Mouse (Mus musculus) Patski (cell line): Measurements from ENCODE around the gene Capg. TPM values are rescaled to one million over a fixed set of nuclear protein-coding genes. Genes with fewer than 3 reads are reported as not detected.
"Not testable (repeated sequence)": the region's sequence is repeated elsewhere in the genome, so short reads cannot be mapped to it uniquely, and the experiment has no call there.

Source experiments
- ATAC-seq: fragments of 100-300 bp; one replicate; pipeline ENCODE4 v1.8.0; 2021
- CTCF ChIA-PET: fragments of 350-600 bp; sonication (Branson Sonifier 250); formaldehyde crosslinking; loops from one replicate; lab custom pipeline; 2022; ENCODE audit warnings: inconsistent platforms; lab: Charles Lee
- POLR2A ChIA-PET: fragments of 350-600 bp; sonication (Branson Sonifier 250); formaldehyde crosslinking; loops from one replicate; lab custom pipeline; 2022; ENCODE audit warnings: antibody characterized with exemption, inconsistent platforms; lab: Charles Lee
- DNase-seq: peaks from one replicate; pipeline ENCODE4 v3.0.0-alpha.2; 2011; ENCODE audit warnings: low read depth, low spot score
- H3K27me3 ChIP-seq: fragments of 371-371 bp; one replicate; pipeline ENCODE4 v1.5.1; 2021
- CTCF ChIP-seq: fragments of 100-300 bp; IDR thresholded peaks from one replicate; pipeline ENCODE4 v1.5.1; 2021
- in situ Hi-C: fragments of 300-500 bp; cut with MboI; formaldehyde crosslinking; loops from 3 replicates; pipeline ENCODE4 v1.11.1; 2018; ENCODE audit warnings: low pct_unique_long_range_greater_than_20kb, mixed read lengths
- polyA plus RNA-seq: library from polyadenylated mRNA; unstranded; gene quantifications from one replicate; pipeline ENCODE4 v1.2.3, GENCODE M21; 2021

Gene Capg
- polyA plus RNA-seq, 1 experiment from 2014 or later: 230 TPM

DNA sequence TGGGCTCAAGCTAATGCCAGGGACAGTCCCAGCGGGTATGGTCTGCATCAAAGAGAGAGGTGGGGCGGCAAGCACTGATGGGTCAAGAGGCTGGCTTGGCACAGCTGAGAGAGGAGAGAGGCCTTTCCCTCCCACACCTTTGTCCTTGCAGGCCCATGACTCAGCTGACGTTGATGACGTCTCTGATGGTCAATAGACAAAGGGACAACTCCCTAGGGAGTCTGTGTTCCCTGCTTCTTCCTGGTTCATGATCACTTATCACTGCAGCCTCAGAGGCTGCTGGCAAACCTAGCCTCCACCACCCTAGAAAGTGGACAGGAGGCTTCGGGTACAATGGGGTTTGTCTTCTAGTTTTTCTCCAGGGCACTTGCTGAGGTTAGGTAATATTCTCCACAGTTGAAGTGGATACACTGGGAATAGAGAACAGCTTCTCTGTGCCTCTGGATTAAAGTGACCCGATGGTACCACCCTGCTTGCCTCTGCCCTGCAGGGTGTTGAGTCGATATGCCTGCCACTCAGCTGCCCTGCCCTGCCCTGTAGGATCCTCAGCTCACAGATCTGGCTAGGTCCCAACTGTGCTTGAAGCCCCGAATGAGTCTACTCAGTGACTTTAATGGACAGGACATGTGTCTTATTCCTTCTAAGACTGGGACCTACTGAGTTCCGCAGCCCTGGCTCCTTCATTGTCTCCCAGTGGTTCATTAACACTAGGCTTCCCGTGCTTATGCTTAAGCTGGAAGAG is 15.6 kb upstream of the Capg start:
- no peaks in the 10 kb centered on the region for H3K27me3 ChIP-seq
- CTCF ChIA-PET: interaction anchor here (1.1 to 1.4 kb wide), 2 partner anchors 14 to 58 kb away, joined by 3 read pairs; no protein-coding TSS in a partner anchor
- ATAC-seq: no peak
- TF ChIP-seq CTCF: no peak
- DNase-seq: no peak
- POLR2A ChIA-PET: interaction anchor here (1.1 kb wide), 1 partner anchor 98 kb away, joined by 3 read pairs; no protein-coding TSS in a partner anchor
- in situ Hi-C loops: no loop called here

DNA sequence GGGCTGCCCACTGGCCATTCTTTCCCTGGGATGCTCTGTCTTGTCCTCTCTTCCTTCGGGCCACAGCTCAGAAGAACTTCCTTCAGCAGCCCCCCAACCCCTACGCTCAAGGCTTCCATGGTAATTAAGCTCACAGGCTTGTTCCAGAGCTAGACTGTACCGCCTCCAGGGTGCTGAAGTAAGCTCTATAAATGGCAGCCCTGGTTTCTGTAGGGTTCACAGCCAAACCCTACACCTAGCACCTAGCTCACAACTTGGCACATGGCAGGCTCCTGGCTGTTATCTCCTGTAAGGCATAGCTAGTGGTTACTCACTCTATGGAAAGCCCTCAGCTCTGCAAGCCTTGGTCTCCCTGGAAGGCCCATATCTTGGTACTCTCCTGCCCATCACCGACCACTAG is 11.6 kb upstream of the Capg start:
- TF ChIP-seq CTCF: no peak
- ATAC-seq: no peak
- POLR2A ChIA-PET: interaction anchor here (1.0 kb wide), 1 partner anchor 101 kb away, joined by 4 read pairs; no protein-coding TSS in a partner anchor
- CTCF ChIA-PET: interaction anchor here (1.2 to 3.8 kb wide), 2 partner anchors 78 to 102 kb away, joined by 3 to 54 read pairs; no protein-coding TSS in a partner anchor
- in situ Hi-C loops: no loop called here
- no peaks in the 10 kb centered on the region for H3K27me3 ChIP-seq
- DNase-seq: no peak

DNA sequence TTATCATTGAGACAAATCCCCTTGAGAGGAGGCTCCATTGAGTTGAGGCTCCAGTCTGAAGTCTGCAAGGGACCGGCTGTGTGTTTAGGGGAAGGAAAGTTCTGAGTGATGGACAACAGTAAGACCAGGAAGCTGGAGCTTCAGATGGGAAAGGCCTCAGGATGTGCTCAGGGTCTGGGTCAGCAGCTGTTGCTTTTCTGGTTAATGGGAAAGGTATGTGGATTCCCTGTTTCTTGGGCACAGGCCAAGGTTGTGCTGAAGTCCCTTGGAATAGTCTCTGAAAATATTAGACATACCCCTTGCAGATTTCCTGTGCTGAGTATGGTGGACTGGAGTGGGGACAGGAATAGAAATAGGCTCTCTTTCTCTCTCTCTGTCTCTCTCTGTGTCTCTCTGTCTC is 10.6 kb upstream of the Capg start:
- ChIA-PET POLR2A (interaction anchor here (0.7 to 1.7 kb wide), 3 partner anchors 102 to 108 kb away, joined by 3 to 8 read pairs (median 5); no protein-coding TSS in a partner anchor), CTCF (interaction anchor here (1.0 to 3.8 kb wide), 6 partner anchors 28 to 103 kb away, joined by 3 to 54 read pairs (median 6); partner anchors contain the start of gene Mat2a)
- H3K27me3 ChIP-seq, in situ Hi-C loops, DNase-seq, ATAC-seq: not testable (repeated sequence)

DNA sequence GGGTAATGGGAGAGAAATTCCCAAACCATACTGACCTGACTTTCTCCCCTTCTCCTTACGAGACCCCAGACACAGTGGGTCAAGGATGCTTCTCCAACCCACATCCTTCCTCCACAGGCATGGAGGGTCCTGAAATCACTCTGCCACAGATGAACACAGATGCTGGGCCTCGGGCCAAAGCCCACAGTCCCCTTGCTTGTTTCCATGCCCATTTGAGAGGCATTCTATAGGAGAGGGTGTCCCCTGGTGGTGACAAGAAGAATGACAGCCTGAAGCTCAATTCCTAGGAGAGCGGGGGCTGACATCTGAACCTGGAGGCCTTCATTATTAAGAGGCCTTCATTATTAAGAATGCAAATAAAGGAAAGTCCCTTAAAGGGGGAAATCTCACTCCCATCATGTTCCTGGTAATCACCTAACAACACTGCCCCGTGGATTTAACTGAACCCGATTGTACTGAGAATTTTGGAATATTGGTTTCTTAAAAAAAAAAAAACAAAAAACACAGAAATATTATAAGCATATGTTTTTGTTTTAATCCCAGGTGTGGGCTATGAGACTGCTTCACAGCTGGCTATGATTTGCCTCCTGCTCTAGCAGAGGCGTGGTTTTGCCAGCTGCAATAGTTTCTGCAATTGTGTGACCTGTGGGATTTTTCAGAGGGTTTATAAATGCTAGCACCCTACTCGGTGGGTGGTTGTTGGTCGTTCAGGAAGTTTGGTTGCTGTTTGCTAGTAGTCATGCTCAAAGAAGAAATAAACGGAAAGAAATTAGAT is 10.0 kb upstream of the Capg start:
- no peaks in the 10 kb centered on the region for H3K27me3 ChIP-seq
- DNase-seq (no peak), ATAC-seq (no peak)
- in situ Hi-C loops: no loop called here
- CTCF ChIA-PET: interaction anchor here (1.0 to 3.8 kb wide), 15 partner anchors 28 to 189 kb away, joined by 3 to 54 read pairs (median 4); partner anchors contain the start of genes Mat2a and Usp39
- POLR2A ChIA-PET: interaction anchor here (0.9 to 1.7 kb wide), 3 partner anchors 103 to 116 kb away, joined by 3 to 8 read pairs (median 5); no protein-coding TSS in a partner anchor
- peak; percentile 96 for TF ChIP-seq CTCF

DNA sequence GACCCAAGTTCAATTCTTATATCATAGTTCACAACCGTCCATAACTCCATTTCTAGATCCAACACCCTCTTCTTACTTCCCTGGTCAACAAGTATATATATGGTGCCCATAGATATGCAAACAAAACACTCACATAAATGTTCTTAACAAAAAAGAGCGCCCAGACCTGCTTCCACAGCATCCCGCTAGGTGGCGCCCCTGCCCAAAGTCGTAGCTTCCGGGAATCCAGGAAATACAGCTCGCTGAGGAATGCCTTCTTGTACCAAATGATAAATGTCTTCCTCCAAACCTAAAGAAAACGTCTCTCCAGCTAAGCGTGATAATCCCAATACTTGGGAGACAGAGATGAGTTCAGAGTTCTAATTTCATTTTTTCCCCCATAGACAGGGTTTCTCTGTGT is 9.0 kb upstream of the Capg start:
- CTCF ChIA-PET: interaction anchor here (0.7 to 3.8 kb wide), 16 partner anchors 14 to 190 kb away, joined by 3 to 54 read pairs (median 4); partner anchors contain the start of gene Usp39
- in situ Hi-C loops: loop anchor here (5.0 kb wide), 2 partner anchors 37 to 108 kb away; no protein-coding TSS in a partner anchor
- POLR2A ChIA-PET: interaction anchor here (1.7 kb wide), 1 partner anchor 103 kb away, joined by 5 read pairs; no protein-coding TSS in a partner anchor
- ATAC-seq (no peak), DNase-seq (no peak)
- no peaks in the 10 kb centered on the region for H3K27me3 ChIP-seq
- peak; percentile 98 for TF ChIP-seq CTCF

DNA sequence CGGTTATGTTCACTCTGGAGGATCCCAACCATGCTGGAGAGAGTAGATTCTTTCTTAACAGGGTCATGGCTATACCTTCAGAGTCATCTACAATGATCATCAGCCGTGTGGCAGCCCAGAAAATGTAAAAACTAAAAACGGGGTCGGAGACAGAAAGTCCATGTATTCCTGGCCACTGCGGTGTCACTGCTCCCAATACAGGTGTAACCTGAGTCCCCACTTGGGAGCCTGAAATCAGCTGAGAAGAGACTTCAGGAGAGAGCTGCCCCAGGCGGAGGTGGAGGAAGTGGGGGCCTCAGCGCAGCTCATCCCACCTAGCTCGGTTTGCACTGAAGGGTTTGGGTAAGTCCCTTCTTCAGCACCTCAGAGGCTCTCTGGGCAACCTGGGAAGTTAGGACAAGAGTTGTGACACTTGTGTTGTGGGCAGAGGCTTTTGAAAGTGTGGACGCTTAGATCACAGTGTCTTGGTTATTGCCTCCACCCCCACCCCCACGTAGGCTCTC is 6.1 kb upstream of the Capg start:
- ATAC-seq: no peak

DNA sequence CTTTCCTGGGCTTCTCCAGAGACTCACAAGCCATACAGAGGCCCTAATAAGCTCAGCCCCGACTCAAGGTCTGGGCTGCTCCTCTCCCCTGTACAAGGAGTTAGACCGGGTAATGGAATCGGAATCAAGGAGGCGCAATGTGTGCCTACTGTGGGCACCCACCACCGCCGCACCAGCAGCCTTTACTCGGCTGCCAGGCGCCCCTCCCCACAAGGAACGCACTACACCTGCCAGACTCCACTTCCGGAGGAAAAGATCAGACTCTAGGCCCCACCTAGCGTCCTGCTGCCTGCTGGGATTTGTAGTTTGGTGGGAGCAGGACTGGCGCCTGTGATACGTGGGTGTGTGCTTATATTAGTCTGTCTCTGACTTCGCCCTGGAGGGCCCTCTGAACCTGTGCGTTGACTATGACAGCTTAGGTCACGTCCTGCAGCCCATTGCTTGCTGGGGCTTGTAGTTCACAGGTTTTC is 5.6 kb upstream of the Capg start:
- ChIA-PET POLR2A (no interaction called here), CTCF (interaction anchor here (1.2 kb wide), 1 partner anchor 24 kb away, joined by 3 read pairs; no protein-coding TSS in a partner anchor)
- in situ Hi-C loops: loop anchor here (5.0 kb wide), 2 partner anchors 34 to 111 kb away; no protein-coding TSS in a partner anchor
- ATAC-seq (peak; percentile 86), DNase-seq (no peak)
- H3K27me3 ChIP-seq: no peaks in the 10 kb centered on the region
- no peak for TF ChIP-seq CTCF

More for the DNA sequence above, 6.1 kb upstream of the Capg start:
- TF ChIP-seq CTCF: no peak
- CTCF ChIA-PET: interaction anchor here (1.2 kb wide), 1 partner anchor 25 kb away, joined by 3 read pairs; no protein-coding TSS in a partner anchor
- H3K27me3 ChIP-seq: no peaks in the 10 kb centered on the region
- no peak for DNase-seq
- POLR2A ChIA-PET: no interaction called here
- in situ Hi-C loops: loop anchor here (5.0 kb wide), 2 partner anchors 34 to 111 kb away; no protein-coding TSS in a partner anchor

DNA sequence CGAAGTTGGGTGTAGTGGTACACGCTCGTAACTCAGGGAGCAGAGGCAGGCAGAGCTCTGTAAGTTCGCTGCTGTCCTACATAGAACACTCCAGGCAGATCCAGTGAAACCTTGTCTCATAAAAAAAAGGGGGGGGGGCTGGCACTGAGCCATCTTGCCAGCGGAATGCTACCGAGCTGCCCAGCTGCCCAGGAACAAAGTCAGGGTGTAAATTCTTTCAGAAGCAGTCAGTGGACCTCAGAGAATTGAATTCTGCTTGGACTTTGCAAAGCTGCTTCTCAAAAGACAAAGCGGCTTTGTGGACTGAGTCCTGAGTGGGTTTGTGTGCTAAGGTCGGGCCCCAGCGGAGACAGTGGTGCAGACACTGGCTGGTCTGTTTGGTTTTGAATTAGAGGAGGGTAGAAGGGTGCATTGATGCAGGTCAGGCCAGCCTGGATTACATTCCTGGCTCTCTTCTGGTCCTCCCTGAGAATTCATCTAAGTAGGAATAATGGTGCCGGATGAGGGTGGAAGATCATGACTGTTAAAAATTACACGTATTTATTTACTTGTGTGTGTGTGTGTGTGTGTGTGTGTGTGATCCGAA is 833 bp upstream of the Capg start:
- in situ Hi-C loops: no loop called here
- TF ChIP-seq CTCF: no peak
- CTCF ChIA-PET: no interaction called here
- DNase-seq (no peak), ATAC-seq (peak; percentile 18)
- POLR2A ChIA-PET: interaction anchor here (1.3 kb wide), 1 partner anchor 105 kb away, joined by 3 read pairs; the partner anchor contains the start of gene Mat2a
- no peaks in the 10 kb centered on the region for H3K27me3 ChIP-seq

DNA sequence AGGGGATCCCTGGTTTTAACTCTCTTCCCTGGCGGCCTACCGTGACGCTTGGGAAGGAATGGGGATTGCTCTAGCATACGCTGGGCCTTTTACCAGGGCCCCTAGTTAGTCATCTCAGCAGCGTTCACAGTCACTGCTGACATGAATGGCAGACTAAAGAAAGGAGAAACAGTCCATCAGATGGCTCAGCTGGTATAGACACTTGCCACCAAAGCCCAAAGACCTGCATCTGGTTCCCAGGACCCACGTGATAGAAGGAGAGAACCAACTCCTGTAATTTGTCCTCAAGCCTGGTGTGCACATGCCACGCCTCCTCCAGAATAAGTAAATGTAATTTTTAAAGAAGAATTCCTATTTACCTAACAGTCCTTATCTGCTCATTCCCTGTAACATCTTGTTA is 1.2 kb downstream of the Capg start:
- ChIA-PET POLR2A (interaction anchor here (0.6 kb wide), 1 partner anchor 227 kb away, joined by 3 read pairs; no protein-coding TSS in a partner anchor), CTCF (no interaction called here)
- H3K27me3 ChIP-seq: no peaks in the 10 kb centered on the region
- ATAC-seq: no peak
- DNase-seq: no peak
- no peak for TF ChIP-seq CTCF
- in situ Hi-C loops: no loop called here
